Mouse (Mus musculus) cerebellum, postnatal 36 days (tissue): Measurements from ENCODE around the gene Baiap2.

Experiments used
- DNase-seq, 2 experiments: peaks; one replicate each; pipeline ENCODE4 v3.0.0; 2021 to 2022; ENCODE audit warnings: mixed read lengths in 2 of 2

Baiap2 gene

GRCm38 (mm10) chr11:120046553-120047191, 104.1 kb downstream of the Baiap2 start, which contains the start of gene Aatk:
Gene Aatk, minus strand, starts transcription at chr11:120047167.
- peak; percentile 62 to 63 for DNase-seq

- DNase-seq, result peak in 1 of 2 experiments; percentile 54
Observed at GRCm38 (mm10) chr11:120047531-120048251, 105.1 kb downstream of the Baiap2 start.

GRCm38 (mm10) chr11:120048252-120048556, 105.6 kb downstream of the Baiap2 start:
- peak; percentile 64 to 80 for DNase-seq

- DNase-seq, result no peak
Observed at GRCm38 (mm10) chr11:120049067-120049466, 106.5 kb downstream of the Baiap2 start.

- peak; percentile 41 to 56 for DNase-seq
Observed at GRCm38 (mm10) chr11:120051124-120051811, 108.7 kb downstream of the Baiap2 start.

- no peak for DNase-seq
Observed at GRCm38 (mm10) chr11:120052274-120052673, 109.7 kb downstream of the Baiap2 start.

GRCm38 (mm10) chr11:120053846-120054245, 111.3 kb downstream of the Baiap2 start:
- DNase-seq, result no peak

GRCm38 (mm10) chr11:120055953-120056732, 113.6 kb downstream of the Baiap2 start:
- DNase-seq, result peak; percentile 51 to 53
